Mouse (Mus musculus) midbrain, embryonic 10.5 days (tissue): Measurements from ENCODE around the gene Smim24. TPM values are rescaled to one million over a fixed set of nuclear protein-coding genes. Genes with fewer than 3 reads are reported as not detected.

Experiments
- DNase-seq: peaks from one replicate; pipeline ENCODE4 v3.0.0-alpha.2; 2017; ENCODE audit warnings: low spot score
- H3K27ac ChIP-seq: fragments of 300-500 bp; sonication (generic); replicated peaks from 2 replicates; pipeline ENCODE4 v1.5.1; 2016; ENCODE audit warnings: mild to moderate bottlenecking
- H3K27me3 ChIP-seq: fragments of 300-500 bp; sonication (generic); 2 replicates; pipeline ENCODE4 v1.6.1; 2016; ENCODE audit warnings: low read depth, mild to moderate bottlenecking; ENCODE audit not compliant: poor library complexity, severe bottlenecking
- H3K36me3 ChIP-seq: fragments of 300-500 bp; sonication (generic); 2 replicates; pipeline ENCODE4 v1.6.1; 2016; ENCODE audit warnings: mild to moderate bottlenecking, moderate library complexity
- H3K4me1 ChIP-seq: fragments of 300-500 bp; sonication (generic); 2 replicates; pipeline ENCODE4 v1.6.1; 2016
- H3K4me3 ChIP-seq: fragments of 300-500 bp; sonication (generic); 2 replicates; pipeline ENCODE4 v1.5.1; 2016; ENCODE audit warnings: mild to moderate bottlenecking, moderate library complexity
- H3K9me3 ChIP-seq: fragments of 300-500 bp; sonication (generic); replicated peaks from 2 replicates; pipeline ENCODE4 v1.6.1; 2016; ENCODE audit warnings: mild to moderate bottlenecking
- WGBS: fragments of 180-500 bp; shearing (Covaris S2); methylation state at CpG from one replicate; pipeline ENCODE4 v1.1.7; 2016; 5-methylcytosine and 5-hydroxymethylcytosine counted together
- microRNA-seq: library from miRNA; unstranded; fragments of <30 nt; microRNA quantifications from one replicate; pipeline ENCODE4, GENCODE M21; 2017
- polyA plus RNA-seq: library from polyadenylated mRNA; unstranded; fragments of >200 nt; fragmentation: Nextera tagmentation; extraction: Ambion mirVana; gene quantifications from 2 replicates; pipeline ENCODE4 v1.2.1, GENCODE M21; 2016

Gene Smim24
- polyA plus RNA-seq, 1 experiment from 2014 or later = 1.7 TPM

- 68% methylated on average over 21 of the region's 21 CpGs for WGBS
- DNase-seq = peak; percentile 12
- Histone ChIP-seq H3K36me3 (no peaks in the 10 kb centered on the region), H3K4me3 (peak overlapping the region; percentile 40; the same call in 1 of the 2 replicates), H3K9me3 (no peaks in the 10 kb centered on the region), H3K27ac (no peak overlapping the region), H3K27me3 (peaks cover 82% of the 10 kb centered on the region), H3K4me1 (peaks cover 40% of the 10 kb centered on the region)
Measured at GRCm38 (mm10) chr10:81432169-81432867, 39.5 kb downstream of the Smim24 start.

- H3K9me3 ChIP-seq = no peaks in the 10 kb centered on the region
- no peaks in the 10 kb centered on the region for H3K36me3 ChIP-seq
- peak overlapping the region; percentile 55 for H3K27ac ChIP-seq
- peak overlapping the region; percentile 40 for H3K4me3 ChIP-seq
- DNase-seq = peak; percentile 83
- H3K27me3 ChIP-seq = peaks cover 77% of the 10 kb centered on the region
- WGBS = 5% methylated on average over 17 of the region's 17 CpGs
- peaks cover 40% of the 10 kb centered on the region for H3K4me1 ChIP-seq
Measured at GRCm38 (mm10) chr10:81432868-81433262, 40.0 kb downstream of the Smim24 start.

- peaks cover 40% of the 10 kb centered on the region for H3K4me1 ChIP-seq
- peaks cover 68% of the 10 kb centered on the region for H3K27me3 ChIP-seq
- peak; percentile 11 for DNase-seq
- 0 out of 2 replicates have a peak overlapping the region, but pooled peaks have one; percentile 55 for H3K27ac ChIP-seq
- WGBS = 83% methylated on average over 26 of the region's 26 CpGs
- H3K36me3 ChIP-seq = no peaks in the 10 kb centered on the region
- H3K4me3 ChIP-seq = 0 out of 2 replicates have a peak overlapping the region, but pooled peaks have one; percentile 40
- H3K9me3 ChIP-seq = no peaks in the 10 kb centered on the region
Measured at GRCm38 (mm10) chr10:81433541-81434289, 40.9 kb downstream of the Smim24 start.

GRCm38 (mm10) chr10:81434361-81435263, 41.8 kb downstream of the Smim24 start:
- Histone ChIP-seq H3K36me3 (no peaks in the 10 kb centered on the region), H3K27me3 (peaks cover 60% of the 10 kb centered on the region), H3K9me3 (no peaks in the 10 kb centered on the region), H3K4me1 (peaks cover 35% of the 10 kb centered on the region), H3K27ac (no peak overlapping the region), H3K4me3 (no peak overlapping the region)
- peak; percentile 11 for DNase-seq
- WGBS = 67% methylated on average over 15 of the region's 15 CpGs

GRCm38 (mm10) chr10:81435436-81435835, 42.6 kb downstream of the Smim24 start:
- Histone ChIP-seq H3K27ac (no peak overlapping the region), H3K27me3 (peaks cover 59% of the 10 kb centered on the region), H3K4me1 (peaks cover 30% of the 10 kb centered on the region), H3K36me3 (no peaks in the 10 kb centered on the region), H3K9me3 (no peaks in the 10 kb centered on the region), H3K4me3 (no peak overlapping the region)
- no peak for DNase-seq
- 84% methylated on average over 3 of the region's 3 CpGs for WGBS

- no peak overlapping the region for H3K4me3 ChIP-seq
- no peak overlapping the region for H3K27ac ChIP-seq
- H3K27me3 ChIP-seq = peaks cover 10% of the 10 kb centered on the region; the same call in 1 of the 2 replicates
- DNase-seq = no peak
- no peaks in the 10 kb centered on the region for H3K4me1 ChIP-seq
- H3K36me3 ChIP-seq = no peaks in the 10 kb centered on the region
- H3K9me3 ChIP-seq = no peaks in the 10 kb centered on the region
Measured at GRCm38 (mm10) chr10:81441019-81441418, 48.2 kb downstream of the Smim24 start.

Small RNAs within 50 kb of the gene (microRNA-seq; reads per million reads assigned to microRNA genes)
- gene Mir1191b (not detected), gene Mir6913 (not detected)

Other genes starting within 250 kb of the Smim24 start
- 61.4 and 68.5 TPM in 2 replicates for gene Pias4, start 225.1 kb upstream of the Smim24 start, polyA plus RNA-seq
- gene Eef2, start 216.4 kb upstream of the Smim24 start, polyA plus RNA-seq = 528 and 571 TPM in 2 replicates
- 52.7 and 53.3 TPM in 2 replicates for gene Dapk3, start 210.0 kb upstream of the Smim24 start, polyA plus RNA-seq
- 0.09 TPM in 1 of 2 replicates, not detected in the other for gene 4930442H23Rik, start 209.2 kb upstream of the Smim24 start, polyA plus RNA-seq
- gene Nmrk2, start 191.0 kb upstream of the Smim24 start, polyA plus RNA-seq = not detected in 2 replicates
- gene Atcay, start 162.2 kb upstream of the Smim24 start, polyA plus RNA-seq = 8.7 and 17.1 TPM in 2 replicates
- 3.5 and 6.3 TPM in 2 replicates for gene Zfr2, start 159.9 kb upstream of the Smim24 start, polyA plus RNA-seq
- gene Matk, start 140.1 kb upstream of the Smim24 start, polyA plus RNA-seq = 3.7 and 4.2 TPM in 2 replicates
- 229 and 258 TPM in 2 replicates for gene Mrpl54, start 126.1 kb upstream of the Smim24 start, polyA plus RNA-seq
- 50.5 and 55.5 TPM in 2 replicates for gene Apba3, start 126.1 kb upstream of the Smim24 start, polyA plus RNA-seq
- gene Tjp3, start 101.5 kb upstream of the Smim24 start, polyA plus RNA-seq = 6.5 and 6.9 TPM in 2 replicates
- 55.0 and 60.8 TPM in 2 replicates for gene Pip5k1c, start 100.1 kb upstream of the Smim24 start, polyA plus RNA-seq
- 53.5 and 53.6 TPM in 2 replicates for gene Cactin, start 71.9 kb upstream of the Smim24 start, polyA plus RNA-seq
- 2.9 and 3.3 TPM in 2 replicates for gene Tbxa2r, start 64.3 kb upstream of the Smim24 start, polyA plus RNA-seq
- gene Gipc3, start 49.8 kb upstream of the Smim24 start, polyA plus RNA-seq = not detected in 2 replicates
- gene Hmg20b, start 42.6 kb upstream of the Smim24 start, polyA plus RNA-seq = 102 and 115 TPM in 2 replicates
- gene Mfsd12, start 35.6 kb upstream of the Smim24 start, polyA plus RNA-seq = 9.3 and 10.6 TPM in 2 replicates
- gene 4930404N11Rik, start 27.2 kb upstream of the Smim24 start, polyA plus RNA-seq = 0.38 and 0.39 TPM in 2 replicates
- 138 and 146 TPM in 2 replicates for gene Fzr1, start 14.5 kb upstream of the Smim24 start, polyA plus RNA-seq
- gene Dohh, start 8.6 kb upstream of the Smim24 start, polyA plus RNA-seq = 93.4 and 98.7 TPM in 2 replicates
- gene Gm48551, start 8.6 kb upstream of the Smim24 start, polyA plus RNA-seq = 2.9 and 3.4 TPM in 2 replicates
- 1.7 and 2.9 TPM in 2 replicates for gene Gm48552, start 4.0 kb upstream of the Smim24 start, polyA plus RNA-seq
- 8.7 and 11.7 TPM in 2 replicates for gene Nfic, start 62.6 kb downstream of the Smim24 start, polyA plus RNA-seq
- gene Celf5, start 89.7 kb downstream of the Smim24 start, polyA plus RNA-seq = 5.0 and 10.8 TPM in 2 replicates
- gene Ncln, start 103.3 kb downstream of the Smim24 start, polyA plus RNA-seq = 84.5 and 87.5 TPM in 2 replicates
- 0.37 and 0.89 TPM in 2 replicates for gene S1pr4, start 107.1 kb downstream of the Smim24 start, polyA plus RNA-seq
- gene Gna15, start 131.2 kb downstream of the Smim24 start, polyA plus RNA-seq = 0.53 and 0.85 TPM in 2 replicates
- gene Gna11, start 152.1 kb downstream of the Smim24 start, polyA plus RNA-seq = 70.7 and 73.7 TPM in 2 replicates
- gene Aes, start 166.4 kb downstream of the Smim24 start, polyA plus RNA-seq = 334 and 467 TPM in 2 replicates
- 9.7 and 13.5 TPM in 2 replicates for gene Tle2, start 181.5 kb downstream of the Smim24 start, polyA plus RNA-seq
- gene Tle6, start 208.0 kb downstream of the Smim24 start, polyA plus RNA-seq = 6.0 and 8.8 TPM in 2 replicates
- 1.4 and 2.0 TPM in 2 replicates for gene BC025920, start 213.2 kb downstream of the Smim24 start, polyA plus RNA-seq
- gene Sirt6, start 234.7 kb downstream of the Smim24 start, polyA plus RNA-seq = 49.3 and 58.7 TPM in 2 replicates
- gene Ankrd24, start 235.5 kb downstream of the Smim24 start, polyA plus RNA-seq = 5.8 and 5.9 TPM in 2 replicates